Mouse (Mus musculus): ENCODE results near the gene Sema3f. TPM values are rescaled to one million over a fixed set of nuclear protein-coding genes. Genes with fewer than 3 reads are reported as not detected.

Sema3f gene
- polyA plus RNA-seq (2015; fragmentation: Nextera tagmentation; extraction: Ambion mirVana): 10.7 and 12.1 TPM in 2 replicates

GRCm38 (mm10) chr9:107709697-107710483 lies at the start of gene Sema3f:
Gene Sema3f (minus strand): TSS chr9:107710475.

GRCm38 (mm10) chr9:107679501-107679900 lies 30.8 kb downstream of the Sema3f start, which contains the start of gene Gnat1:
Gene Gnat1 (minus strand): TSS chr9:107679712.

GRCm38 (mm10) chr9:107669480-107669945 lies 40.8 kb downstream of the Sema3f start, which contains the start of gene Slc38a3:
Gene Slc38a3 (minus strand): TSS chr9:107669530.

GRCm38 (mm10) chr9:107635279-107636028 lies 74.8 kb downstream of the Sema3f start, which contains the start of gene Gnai2:
Gene Gnai2 (minus strand): TSS chr9:107635367.

Other genes starting within 250 kb of the Sema3f start
- gene Tmem115, start 176.5 kb downstream of the Sema3f start, polyA plus RNA-seq (2015; fragmentation: Nextera tagmentation; extraction: Ambion mirVana): 36.6 and 39.3 TPM in 2 replicates
- 16.3 and 17.5 TPM in 2 replicates for gene Cyb561d2, start 168.3 kb downstream of the Sema3f start, polyA plus RNA-seq (2015; fragmentation: Nextera tagmentation; extraction: Ambion mirVana)
- gene Nprl2, start 168.2 kb downstream of the Sema3f start, polyA plus RNA-seq (2015; fragmentation: Nextera tagmentation; extraction: Ambion mirVana): 14.7 and 17.2 TPM in 2 replicates
- 0.44 and 0.52 TPM in 2 replicates for gene Zmynd10, start 163.2 kb downstream of the Sema3f start, polyA plus RNA-seq (2015; fragmentation: Nextera tagmentation; extraction: Ambion mirVana)
- gene Rassf1, start 158.9 kb downstream of the Sema3f start, polyA plus RNA-seq (2015; fragmentation: Nextera tagmentation; extraction: Ambion mirVana): 61.6 and 67.2 TPM in 2 replicates
- gene Tusc2, start 147.2 kb downstream of the Sema3f start, polyA plus RNA-seq (2015; fragmentation: Nextera tagmentation; extraction: Ambion mirVana): 30.8 and 32.6 TPM in 2 replicates
- 37.4 and 43.1 TPM in 2 replicates for gene Hyal2, start 142.5 kb downstream of the Sema3f start, polyA plus RNA-seq (2015; fragmentation: Nextera tagmentation; extraction: Ambion mirVana)
- gene Hyal1, start 133.5 kb downstream of the Sema3f start, polyA plus RNA-seq (2015; fragmentation: Nextera tagmentation; extraction: Ambion mirVana): 6.4 and 7.9 TPM in 2 replicates
- 9.7 and 14.0 TPM in 2 replicates for gene Naa80, start 131.6 kb downstream of the Sema3f start, polyA plus RNA-seq (2015; fragmentation: Nextera tagmentation; extraction: Ambion mirVana)
- 0.60 and 0.61 TPM in 2 replicates for gene Hyal3, start 129.7 kb downstream of the Sema3f start, polyA plus RNA-seq (2015; fragmentation: Nextera tagmentation; extraction: Ambion mirVana)
- gene Ifrd2, start 122.8 kb downstream of the Sema3f start, polyA plus RNA-seq (2015; fragmentation: Nextera tagmentation; extraction: Ambion mirVana): 21.9 and 26.4 TPM in 2 replicates
- 12.9 and 15.9 TPM in 2 replicates for gene Sema3b, start 101.2 kb downstream of the Sema3f start, polyA plus RNA-seq (2015; fragmentation: Nextera tagmentation; extraction: Ambion mirVana)
- gene Gnai2, start 75.1 kb downstream of the Sema3f start, polyA plus RNA-seq (2015; fragmentation: Nextera tagmentation; extraction: Ambion mirVana): 285 and 303 TPM in 2 replicates
- 0.16 and 0.34 TPM in 2 replicates for gene Slc38a3, start 40.9 kb downstream of the Sema3f start, polyA plus RNA-seq (2015; fragmentation: Nextera tagmentation; extraction: Ambion mirVana)
- 0.45 and 0.63 TPM in 2 replicates for gene Gnat1, start 30.8 kb downstream of the Sema3f start, polyA plus RNA-seq (2015; fragmentation: Nextera tagmentation; extraction: Ambion mirVana)
- 81.2 and 82.1 TPM in 2 replicates for gene Rbm5, start 60.5 kb upstream of the Sema3f start, polyA plus RNA-seq (2015; fragmentation: Nextera tagmentation; extraction: Ambion mirVana)
- 31.5 and 34.2 TPM in 2 replicates for gene Rbm6, start 162.8 kb upstream of the Sema3f start, polyA plus RNA-seq (2015; fragmentation: Nextera tagmentation; extraction: Ambion mirVana)
- 10.4 and 11.5 TPM in 2 replicates for gene Mon1a, start 177.7 kb upstream of the Sema3f start, polyA plus RNA-seq (2015; fragmentation: Nextera tagmentation; extraction: Ambion mirVana)
- gene Mst1r, start 196.4 kb upstream of the Sema3f start, polyA plus RNA-seq (2015; fragmentation: Nextera tagmentation; extraction: Ambion mirVana): 7.8 and 9.4 TPM in 2 replicates
- gene Actl11, start 218.0 kb upstream of the Sema3f start, polyA plus RNA-seq (2015; fragmentation: Nextera tagmentation; extraction: Ambion mirVana): not detected in 2 replicates
- 0.16 and 0.28 TPM in 2 replicates for gene Camkv, start 225.2 kb upstream of the Sema3f start, polyA plus RNA-seq (2015; fragmentation: Nextera tagmentation; extraction: Ambion mirVana)
- 3.9 and 4.5 TPM in 2 replicates for gene Traip, start 239.7 kb upstream of the Sema3f start, polyA plus RNA-seq (2015; fragmentation: Nextera tagmentation; extraction: Ambion mirVana)